Mouse (Mus musculus): ENCODE results near the gene Syt12.

Gene Syt12

DNA sequence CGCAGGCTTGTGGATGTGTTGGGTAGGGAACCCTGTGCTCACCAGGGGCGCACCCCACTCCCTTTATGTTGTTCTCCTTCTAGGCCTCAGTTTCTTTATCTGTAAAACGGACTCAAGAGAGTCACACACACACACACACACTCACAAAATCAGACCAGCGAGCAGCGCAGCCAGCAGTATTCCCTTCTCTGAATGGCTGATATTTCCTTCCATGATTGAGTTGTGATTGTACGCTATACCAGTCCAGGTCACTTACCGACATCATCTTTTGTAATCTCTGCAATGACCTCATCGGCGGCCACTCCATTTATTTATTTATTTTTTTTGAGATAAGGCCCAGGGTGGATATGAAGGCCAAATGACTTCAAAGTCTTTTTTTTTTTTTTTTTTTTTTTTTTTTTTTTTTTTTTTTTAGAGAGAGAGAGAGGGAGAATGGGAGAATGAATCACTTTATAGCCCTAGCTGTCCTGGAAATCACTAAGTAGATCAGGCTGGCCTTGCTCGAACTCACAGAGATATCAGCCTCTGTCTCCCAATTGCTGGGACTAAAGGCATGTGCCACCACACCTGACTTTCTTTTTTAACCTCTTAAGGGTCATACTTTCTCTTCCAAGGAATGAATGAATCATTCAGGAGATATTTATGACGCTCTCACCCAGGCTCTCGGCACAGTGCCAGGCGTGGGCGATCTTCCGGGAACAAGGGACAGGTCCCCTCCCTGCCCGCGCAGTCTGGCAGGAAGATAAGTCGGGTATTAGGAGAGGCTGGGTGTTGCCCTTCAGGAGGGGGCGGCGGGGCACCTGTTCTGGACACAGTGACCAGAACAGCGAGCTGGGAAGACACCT is at the start of gene Syt12:
Gene Syt12, minus strand, starts transcription at position 103 of the 845 bp plus-strand sequence.
- peak in 1 of 2 experiments; percentile 29 for DNase-seq (ENCODE audit: low spot score in 2 of 2)

DNA sequence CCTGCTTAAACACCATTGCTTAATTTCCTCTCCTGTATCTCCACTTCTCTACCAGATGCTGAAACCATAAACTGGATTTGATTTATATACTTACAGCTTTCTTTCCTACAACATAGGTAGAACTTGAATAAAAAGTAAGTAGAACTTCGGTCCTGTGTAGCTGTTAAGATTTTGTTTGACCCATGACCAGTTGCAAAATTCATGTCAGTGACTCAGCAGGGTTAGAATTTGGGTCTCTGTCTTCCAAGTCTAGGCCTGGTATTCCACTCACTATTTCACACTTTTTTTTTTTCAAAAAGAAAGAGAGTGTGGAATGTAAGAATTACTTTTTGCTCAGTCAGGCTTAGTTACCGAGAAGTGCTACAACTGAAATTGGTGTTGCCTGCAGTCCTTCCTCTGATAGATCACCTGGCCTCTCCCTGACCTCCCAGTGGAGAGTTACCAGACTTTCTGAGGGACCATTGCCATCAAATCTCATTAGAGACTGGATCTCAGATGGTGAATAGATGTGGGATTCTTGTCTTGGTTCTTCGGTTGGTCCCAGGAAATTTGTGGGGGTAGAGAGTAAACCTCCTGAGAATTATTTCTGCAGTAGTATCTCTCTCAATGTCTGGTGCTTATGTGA is 44.3 kb upstream of the Syt12 start:
- no peak for DNase-seq (ENCODE audit: low spot score in 2 of 2)

- DNase-seq (ENCODE audit: low spot score in 2 of 2) = no peak
These were observed 40.2 kb upstream of the Syt12 start for GRCm38 (mm10) chr19:4517483-4517882.

GRCm38 (mm10) chr19:4516288-4516687 is 39.0 kb upstream of the Syt12 start:
- DNase-seq (ENCODE audit: low spot score in 2 of 2) = no peak

DNA sequence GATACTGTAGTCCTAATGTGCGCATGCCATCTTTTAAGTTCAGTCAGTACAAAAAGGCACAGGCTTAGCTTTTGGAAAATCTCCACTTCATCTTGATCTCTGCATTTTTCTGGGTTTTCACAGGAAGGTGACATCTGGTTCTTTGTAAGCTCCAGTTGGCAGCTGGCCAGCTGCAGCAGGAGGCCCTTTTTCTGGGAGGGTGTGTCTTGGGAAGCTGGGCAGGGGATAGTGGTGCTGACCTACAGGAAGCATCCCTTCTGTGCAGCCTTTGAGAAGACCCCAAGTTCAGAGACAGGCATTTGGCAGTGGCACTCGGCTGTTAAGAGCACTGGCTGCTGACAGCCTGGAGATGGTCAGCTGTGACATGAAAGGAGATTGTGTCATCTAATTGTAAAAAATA is 38.5 kb upstream of the Syt12 start:
- DNase-seq (ENCODE audit: low spot score in 2 of 2) = peak in 1 of 2 experiments; percentile 46

- no peak for DNase-seq (ENCODE audit: low spot score in 2 of 2)
These were observed 36.1 kb upstream of the Syt12 start for GRCm38 (mm10) chr19:4513236-4513858.

- DNase-seq (ENCODE audit: low spot score in 2 of 2) = no peak
These were observed 34.0 kb upstream of the Syt12 start for GRCm38 (mm10) chr19:4511116-4511841.

- peak; percentile 93 to 97 for DNase-seq (ENCODE audit: low spot score in 2 of 2)
These were observed 33.0 kb upstream of the Syt12 start, which contains the start of gene Pcx for GRCm38 (mm10) chr19:4509986-4510963. Gene Pcx, plus strand, starts transcription at chr19:4510472.

GRCm38 (mm10) chr19:4507746-4508145 is 30.5 kb upstream of the Syt12 start:
- no peak for DNase-seq (ENCODE audit: low spot score in 2 of 2)

DNA sequence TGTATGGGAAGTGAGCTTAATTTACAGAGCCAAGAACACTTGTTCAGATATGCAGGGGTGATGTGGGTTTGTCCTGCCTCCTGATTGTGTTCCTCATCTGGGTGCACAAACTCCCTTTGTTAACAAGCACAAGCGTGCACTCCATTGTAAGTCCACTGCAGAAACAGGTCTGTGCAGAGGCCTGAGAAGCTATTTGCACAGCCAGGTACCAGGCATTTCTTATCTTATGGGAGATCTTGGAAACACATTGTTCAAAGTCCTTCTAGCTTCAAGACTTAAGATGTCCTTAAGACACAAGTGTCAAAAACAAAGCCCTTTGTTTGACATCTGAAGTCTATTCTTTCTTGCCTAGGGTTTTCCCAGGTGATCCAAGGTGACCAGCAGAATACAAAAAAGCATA is 27.6 kb upstream of the Syt12 start:
- no peak for DNase-seq (ENCODE audit: low spot score in 2 of 2)

GRCm38 (mm10) chr19:4502701-4503100 is 25.5 kb upstream of the Syt12 start:
- DNase-seq (ENCODE audit: low spot score in 2 of 2) = no peak

GRCm38 (mm10) chr19:4498062-4498933 is 21.1 kb upstream of the Syt12 start, which contains the start of gene 2010003K11Rik:
Gene 2010003K11Rik, minus strand, starts transcription at chr19:4498583.
- DNase-seq (ENCODE audit: low spot score in 2 of 2) = no peak

DNA sequence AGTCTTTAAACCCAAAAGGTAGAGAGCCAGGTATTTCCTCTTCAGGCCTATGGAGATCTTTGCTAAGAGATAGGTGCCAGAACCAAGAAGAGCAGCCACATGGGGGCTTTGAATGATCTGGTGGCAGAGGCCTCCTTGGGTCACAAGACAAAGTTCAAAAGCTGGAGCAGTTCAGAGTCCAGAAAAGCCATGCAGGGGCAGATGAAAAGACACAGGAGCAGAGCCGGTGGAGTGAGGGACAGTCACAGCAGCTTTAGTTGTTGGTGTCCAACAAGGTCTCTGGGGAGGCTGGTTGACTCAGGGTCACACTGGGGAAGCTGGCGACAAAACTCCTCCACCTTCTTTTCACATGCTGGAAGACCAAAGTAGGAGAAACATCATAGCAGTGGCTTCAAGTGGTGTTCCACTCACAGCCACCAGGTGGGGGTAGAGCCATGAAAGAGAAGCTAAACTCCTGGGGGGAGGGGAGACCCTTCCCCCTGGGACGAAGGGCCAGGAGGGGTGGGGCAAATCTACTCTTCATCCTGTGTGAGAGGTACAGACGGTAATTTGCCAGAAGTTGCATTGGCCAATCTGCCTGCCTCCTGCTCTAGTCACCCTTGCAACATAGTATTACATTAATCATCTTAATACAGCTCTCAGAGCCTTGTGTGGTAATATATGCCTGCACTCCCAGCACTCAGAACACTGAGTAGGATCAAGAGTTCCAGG is 20.2 kb upstream of the Syt12 start:
- peak; percentile 66 to 83 for DNase-seq (ENCODE audit: low spot score in 2 of 2)

- DNase-seq (ENCODE audit: low spot score in 2 of 2) = no peak
These were observed 19.5 kb upstream of the Syt12 start for GRCm38 (mm10) chr19:4496535-4497262.

DNA sequence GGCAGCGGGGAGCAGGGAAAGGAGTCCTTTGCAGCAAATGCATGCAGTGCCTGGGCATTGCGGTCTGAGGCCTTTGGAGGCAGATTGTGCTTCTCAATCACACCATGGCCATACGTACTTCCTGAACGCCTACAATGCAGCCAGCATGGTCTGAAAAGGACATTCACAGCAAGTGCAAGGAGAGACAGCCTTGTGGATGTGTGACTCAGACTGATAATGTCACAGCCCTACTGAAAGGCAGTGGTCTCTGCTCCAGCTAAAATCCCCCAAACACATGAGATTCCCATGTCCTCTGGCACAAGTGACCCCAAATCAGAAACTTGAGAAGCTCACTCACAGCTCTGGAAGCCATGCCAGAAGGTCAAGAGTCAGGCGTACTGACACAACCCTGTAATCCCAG is 18.6 kb upstream of the Syt12 start:
- no peak for DNase-seq (ENCODE audit: low spot score in 2 of 2)

- DNase-seq (ENCODE audit: low spot score in 2 of 2) = no peak
These were observed 17.5 kb upstream of the Syt12 start for GRCm38 (mm10) chr19:4494707-4495106.

DNA sequence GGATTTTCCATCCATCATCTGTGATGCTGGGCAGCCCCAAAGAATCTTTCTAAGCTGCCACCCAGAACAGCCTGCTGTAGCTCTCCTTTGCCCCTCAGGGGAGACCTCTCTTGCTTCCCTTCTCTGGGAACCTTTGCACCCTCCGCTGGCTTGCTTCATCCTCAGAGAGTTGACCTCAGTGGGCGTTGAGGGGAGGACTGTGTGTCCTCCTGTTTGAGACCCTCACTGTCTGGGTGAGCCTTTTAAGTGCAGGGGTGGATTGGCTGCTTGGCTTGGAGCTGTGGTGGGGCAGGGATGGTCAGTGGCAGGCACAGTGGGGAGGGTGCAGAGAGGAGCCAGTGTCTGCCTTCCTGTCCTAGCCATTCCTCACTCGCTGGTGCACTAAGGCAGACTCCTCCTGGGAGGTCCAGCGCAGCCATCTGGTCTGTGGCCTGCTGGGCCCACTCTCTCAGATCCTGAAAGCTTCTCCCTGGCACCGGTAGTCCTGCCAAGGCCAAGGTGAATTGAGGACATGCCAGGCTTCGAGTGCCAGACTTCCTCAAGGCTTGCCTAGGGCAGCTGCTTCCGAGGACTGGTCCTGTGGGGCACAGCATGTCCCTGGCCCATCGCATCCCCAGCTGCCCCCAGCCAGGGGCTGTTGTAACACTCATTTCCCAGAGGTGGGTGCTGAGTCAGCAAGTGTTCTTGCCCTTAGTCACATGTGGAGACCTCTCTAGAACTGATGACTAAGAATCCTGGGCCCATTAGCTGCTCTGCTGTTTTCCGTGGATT is 15.5 kb upstream of the Syt12 start:
- peak; percentile 30 to 80 for DNase-seq (ENCODE audit: low spot score in 2 of 2)

Measured in cerebellum, postnatal 4 days (tissue).